Mouse (Mus musculus) lung, postnatal 0 days (tissue): ENCODE measurements around the gene D230025D16Rik.

ENCODE experiments used
- CTCF ChIP-seq: IDR thresholded peaks from 2 replicates; pipeline ENCODE4 v1.5.1; 2016; ENCODE audit warnings: antibody characterized with exemption, mild to moderate bottlenecking
- EP300 ChIP-seq: IDR thresholded peaks from 2 replicates; pipeline ENCODE4 v1.6.1; 2016; ENCODE audit warnings: antibody characterized with exemption, mild to moderate bottlenecking, control low read depth

DNA sequence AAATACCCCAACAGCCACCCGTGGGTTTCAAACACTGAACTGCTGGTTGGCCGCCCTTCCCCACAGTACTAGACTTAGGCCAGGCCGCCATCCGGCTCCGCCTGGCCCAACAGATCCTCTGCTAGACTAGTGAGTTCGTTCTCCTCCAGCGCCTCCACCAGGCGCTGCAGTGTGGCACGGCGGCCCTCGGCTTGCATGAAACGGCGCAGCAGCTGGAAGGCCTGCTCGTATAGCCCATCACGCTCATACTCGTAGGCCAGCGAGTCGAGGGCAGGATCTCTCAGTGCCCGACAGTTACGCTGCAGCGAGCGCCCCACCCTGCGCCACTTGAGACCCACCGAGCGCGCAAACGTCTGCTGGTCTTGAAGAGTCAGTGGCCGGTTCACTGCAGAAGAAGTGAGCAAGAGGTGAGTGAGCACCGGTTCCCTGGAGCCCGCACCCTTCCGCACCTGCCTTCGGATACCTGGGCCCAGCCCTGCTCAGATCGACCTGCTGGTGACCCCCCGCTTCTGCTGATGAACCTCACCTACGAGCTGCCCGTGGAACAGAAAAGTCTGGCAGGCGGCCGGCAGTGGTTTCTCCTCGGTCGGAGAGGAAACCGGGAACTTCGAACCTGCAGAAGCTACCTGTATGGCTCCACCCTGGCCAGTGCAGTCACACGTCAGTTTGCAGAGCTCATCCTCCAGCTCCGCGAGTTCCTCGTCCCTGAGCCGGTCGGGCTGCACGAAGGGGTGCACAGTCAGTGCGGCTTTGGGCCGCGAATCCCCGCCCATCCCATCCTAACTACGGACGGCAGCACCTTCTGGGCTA lies 34.2 kb downstream of the D230025D16Rik start:
- TF ChIP-seq CTCF (peak; percentile 53), EP300 (no peak)
